Mouse (Mus musculus): ENCODE results near the gene Arhgef38.

DNA sequence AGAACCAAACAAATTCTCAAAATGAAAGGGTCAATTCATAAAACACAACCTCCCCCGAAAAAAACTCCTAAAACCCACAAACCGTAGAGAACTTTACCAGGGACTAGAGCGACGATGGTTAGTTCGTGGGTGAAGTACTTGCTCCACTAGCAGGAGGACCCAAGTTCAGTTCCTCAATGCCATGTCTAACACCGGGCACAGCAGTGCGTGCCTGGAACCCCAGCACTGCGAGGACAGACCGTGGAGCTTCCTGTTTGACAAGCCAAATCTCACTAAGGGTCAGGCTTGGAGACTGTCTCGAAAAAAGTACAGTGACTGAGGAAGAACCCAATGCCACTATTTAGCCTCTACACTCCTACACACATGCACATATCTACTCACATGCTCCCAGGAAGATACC, 159.2 kb downstream of the Arhgef38 start:
- TF ChIP-seq POLR2A (IDR thresholded peaks at IDR 0.05; ENCODE audit: borderline replicate concordance, extremely low read depth, low read depth, low read length) (no peak), CTCF (IDR thresholded peaks at IDR 0.05; ENCODE audit: insufficient read depth, low read length) (no peak)
